Mouse (Mus musculus): ENCODE measurements at regions not wholly inside any gene's neighbourhood (a gene's known extent, or its start where the extent isn't known, plus 50 kb on each side); places are given as distances from the start of the nearest gene placed in this dataset.
"Not testable (repeated sequence)": the region's sequence is repeated elsewhere in the genome, so short reads cannot be mapped to it uniquely, and the experiment has no call there.

DNA sequence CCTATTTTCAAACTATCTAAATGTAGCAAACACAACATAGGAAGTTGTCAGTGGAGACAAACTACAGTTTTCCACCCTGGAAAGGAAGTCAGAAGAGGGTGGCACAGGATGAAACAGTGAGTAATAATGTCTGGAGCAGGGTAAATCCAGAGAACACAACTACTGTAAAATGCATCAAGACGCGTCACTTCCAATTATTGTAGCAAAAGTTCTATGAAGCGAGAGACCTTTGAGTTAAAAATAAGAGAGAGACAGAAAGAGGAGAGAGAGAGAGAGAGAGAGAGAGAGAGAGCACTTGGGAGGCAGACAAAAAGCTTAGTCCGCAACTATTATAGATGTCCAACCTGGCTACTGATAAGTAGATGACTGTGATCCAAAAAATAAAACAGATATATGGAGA lies 473.1 kb upstream of the Arid1b start:
- Histone ChIP-seq H3K9ac (replicated peaks; ENCODE audit: low read length, poor library complexity, severe bottlenecking) (no peak overlapping the region), H3K27ac (ENCODE audit: low read depth, low read length) (no peak overlapping the region), H3K27me3 (ENCODE audit: insufficient read depth, low read length) (no peaks in the 10 kb centered on the region), H3K4me3 (ENCODE audit: low read depth, low read length) (no peak overlapping the region), H3K36me3 (ENCODE audit: insufficient read depth, low read length) (no peaks in the 10 kb centered on the region), H3K4me2 (ENCODE audit: low read depth, low read length, poor library complexity, severe bottlenecking) (no peak overlapping the region), H3K4me1 (ENCODE audit: insufficient read depth, low read length) (peaks cover 2% of the 10 kb centered on the region; the same call in 1 of the 2 replicates), H3K9me3 (ENCODE audit: low read length) (no peaks in the 10 kb centered on the region)
- WGBS, result 79% methylated on average over 4 of the region's 4 CpGs
- no peak for ATAC-seq (ENCODE audit: low FRiP score)
- TF ChIP-seq CTCF (IDR thresholded peaks at IDR 0.05), result no peak
- DNase-seq (ENCODE audit: low spot score), result no peak

GRCm38 (mm10) chr17:4526466-4526865 lies 467.7 kb upstream of the Arid1b start:
- DNase-seq (ENCODE audit: low spot score), result no peak
- no peak overlapping the region for H3K4me3 ChIP-seq (ENCODE audit: low read depth, low read length)
- no peaks in the 10 kb centered on the region for H3K9me3 ChIP-seq (ENCODE audit: low read length)
- H3K9ac ChIP-seq (replicated peaks; ENCODE audit: low read length, poor library complexity, severe bottlenecking), result no peak overlapping the region
- no peak for ATAC-seq (ENCODE audit: low FRiP score)
- no peaks in the 10 kb centered on the region for H3K27me3 ChIP-seq (ENCODE audit: insufficient read depth, low read length)
- 92% methylated on average over 7 of the region's 7 CpGs for WGBS
- no peak overlapping the region for H3K27ac ChIP-seq (ENCODE audit: low read depth, low read length)
- H3K4me1 ChIP-seq (ENCODE audit: insufficient read depth, low read length), result no peaks in the 10 kb centered on the region
- no peak overlapping the region for H3K4me2 ChIP-seq (ENCODE audit: low read depth, low read length, poor library complexity, severe bottlenecking)
- no peak for TF ChIP-seq CTCF (IDR thresholded peaks at IDR 0.05)
- no peaks in the 10 kb centered on the region for H3K36me3 ChIP-seq (ENCODE audit: insufficient read depth, low read length)

- Histone ChIP-seq H3K9me3 (ENCODE audit: low read length) (no peaks in the 10 kb centered on the region), H3K27ac (ENCODE audit: low read depth, low read length) (no peak overlapping the region), H3K27me3 (ENCODE audit: insufficient read depth, low read length) (no peaks in the 10 kb centered on the region), H3K4me3 (ENCODE audit: low read depth, low read length) (no peak overlapping the region), H3K36me3 (ENCODE audit: insufficient read depth, low read length) (no peaks in the 10 kb centered on the region), H3K9ac (replicated peaks; ENCODE audit: low read length, poor library complexity, severe bottlenecking) (no peak overlapping the region), H3K4me2 (ENCODE audit: low read depth, low read length, poor library complexity, severe bottlenecking) (no peak overlapping the region), H3K4me1 (ENCODE audit: insufficient read depth, low read length) (no peaks in the 10 kb centered on the region)
- 81% methylated on average over 2 of the region's 2 CpGs for WGBS
- no peak for TF ChIP-seq CTCF (IDR thresholded peaks at IDR 0.05)
- ATAC-seq (ENCODE audit: low FRiP score) (no peak), DNase-seq (ENCODE audit: low spot score) (no peak)
Measured at GRCm38 (mm10) chr17:4532126-4532525, 462.0 kb upstream of the Arid1b start.

- Histone ChIP-seq H3K27ac (ENCODE audit: low read depth, low read length) (no peak overlapping the region), H3K27me3 (ENCODE audit: insufficient read depth, low read length) (no peaks in the 10 kb centered on the region), H3K9ac (replicated peaks; ENCODE audit: low read length, poor library complexity, severe bottlenecking) (no peak overlapping the region), H3K9me3 (ENCODE audit: low read length) (no peaks in the 10 kb centered on the region), H3K4me2 (ENCODE audit: low read depth, low read length, poor library complexity, severe bottlenecking) (no peak overlapping the region), H3K4me1 (ENCODE audit: insufficient read depth, low read length) (no peaks in the 10 kb centered on the region), H3K4me3 (ENCODE audit: low read depth, low read length) (no peak overlapping the region), H3K36me3 (ENCODE audit: insufficient read depth, low read length) (no peaks in the 10 kb centered on the region)
- no peak for DNase-seq (ENCODE audit: low spot score)
- 50% methylated on average over 2 of the region's 2 CpGs for WGBS
- no peak for ATAC-seq (ENCODE audit: low FRiP score)
- no peak for TF ChIP-seq CTCF (IDR thresholded peaks at IDR 0.05)
Measured at GRCm38 (mm10) chr17:4540435-4540834, 453.7 kb upstream of the Arid1b start.

- Histone ChIP-seq H3K9me3 (ENCODE audit: low read length) (no peaks in the 10 kb centered on the region), H3K27ac (ENCODE audit: low read depth, low read length) (no peak overlapping the region), H3K27me3 (ENCODE audit: insufficient read depth, low read length) (no peaks in the 10 kb centered on the region), H3K9ac (replicated peaks; ENCODE audit: low read length, poor library complexity, severe bottlenecking) (no peak overlapping the region), H3K4me2 (ENCODE audit: low read depth, low read length, poor library complexity, severe bottlenecking) (no peak overlapping the region), H3K4me3 (ENCODE audit: low read depth, low read length) (no peak overlapping the region), H3K4me1 (ENCODE audit: insufficient read depth, low read length) (no peaks in the 10 kb centered on the region), H3K36me3 (ENCODE audit: insufficient read depth, low read length) (no peaks in the 10 kb centered on the region)
- 25% methylated on average over 7 of the region's 7 CpGs for WGBS
- no peak for TF ChIP-seq CTCF (IDR thresholded peaks at IDR 0.05)
- peak; percentile 55 for DNase-seq (ENCODE audit: low spot score)
- ATAC-seq (ENCODE audit: low FRiP score), result no peak
Measured at GRCm38 (mm10) chr17:4541020-4541743, 452.9 kb upstream of the Arid1b start.

DNA sequence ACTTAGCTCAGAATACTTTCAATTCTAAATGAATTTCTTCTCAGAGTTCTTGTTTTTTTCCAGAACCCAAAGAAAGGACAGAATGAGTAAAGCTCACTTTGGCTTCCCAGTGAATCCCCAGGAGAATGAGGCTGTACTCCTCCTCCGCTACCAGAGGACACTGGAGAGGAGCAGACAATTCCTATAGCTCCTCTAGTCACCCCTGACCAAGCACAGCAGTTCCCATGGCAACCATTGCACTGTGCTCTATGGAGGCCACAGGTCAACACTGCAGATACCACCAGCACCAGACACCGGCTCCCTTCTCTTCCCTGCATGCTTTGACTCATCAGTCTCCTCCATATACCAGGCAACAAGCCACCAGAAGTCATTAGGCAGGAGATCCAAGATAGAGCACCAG lies 447.6 kb upstream of the Arid1b start:
- no peak overlapping the region for H3K27ac ChIP-seq (ENCODE audit: low read depth, low read length)
- H3K9me3 ChIP-seq (ENCODE audit: low read length), result no peaks in the 10 kb centered on the region
- no peak for TF ChIP-seq CTCF (IDR thresholded peaks at IDR 0.05)
- DNase-seq (ENCODE audit: low spot score) (no peak), ATAC-seq (ENCODE audit: low FRiP score) (no peak)
- no peaks in the 10 kb centered on the region for H3K36me3 ChIP-seq (ENCODE audit: insufficient read depth, low read length)
- H3K4me1 ChIP-seq (ENCODE audit: insufficient read depth, low read length), result no peaks in the 10 kb centered on the region
- 41% methylated on average over 2 of the region's 2 CpGs for WGBS
- H3K9ac ChIP-seq (replicated peaks; ENCODE audit: low read length, poor library complexity, severe bottlenecking), result no peak overlapping the region
- H3K4me2 ChIP-seq (ENCODE audit: low read depth, low read length, poor library complexity, severe bottlenecking), result no peak overlapping the region
- H3K4me3 ChIP-seq (ENCODE audit: low read depth, low read length), result no peak overlapping the region
- no peaks in the 10 kb centered on the region for H3K27me3 ChIP-seq (ENCODE audit: insufficient read depth, low read length)

DNA sequence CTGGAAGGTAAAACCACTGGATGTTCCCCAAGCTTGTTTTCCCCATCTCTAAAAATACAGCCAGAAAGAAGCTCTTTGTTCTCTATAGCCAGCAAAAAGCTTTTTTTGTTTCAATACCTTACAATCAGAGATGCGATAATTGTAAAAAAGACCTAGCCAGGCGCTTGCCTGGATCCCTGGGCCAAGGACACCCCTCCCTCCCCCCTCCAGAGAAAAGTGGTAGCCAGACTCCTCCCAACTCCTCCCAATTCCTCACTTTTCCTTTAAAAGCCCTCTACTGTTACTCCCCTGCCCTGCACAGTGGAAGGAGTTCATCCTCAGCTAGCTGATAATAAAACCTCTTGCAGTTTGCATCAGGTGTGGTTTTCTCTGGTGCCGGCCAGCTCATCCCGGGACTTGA lies 441.1 kb upstream of the Arid1b start:
- not testable (repeated sequence) for H3K9me3 ChIP-seq (ENCODE audit: low read length); H3K9ac ChIP-seq (replicated peaks; ENCODE audit: low read length, poor library complexity, severe bottlenecking); H3K4me1 ChIP-seq (ENCODE audit: insufficient read depth, low read length); H3K27ac ChIP-seq (ENCODE audit: low read depth, low read length); H3K4me2 ChIP-seq (ENCODE audit: low read depth, low read length, poor library complexity, severe bottlenecking); DNase-seq (ENCODE audit: low spot score); H3K27me3 ChIP-seq (ENCODE audit: insufficient read depth, low read length); ATAC-seq (ENCODE audit: low FRiP score); H3K4me3 ChIP-seq (ENCODE audit: low read depth, low read length); H3K36me3 ChIP-seq (ENCODE audit: insufficient read depth, low read length)
- 85% methylated on average over 4 of the region's 4 CpGs for WGBS
